Mouse (Mus musculus) MEL (cell line): ENCODE data around the gene Nsun3.

Experiments used
- CHD1 ChIP-seq: IDR thresholded peaks from 2 replicates; pipeline ENCODE4 v1.6.1; 2012; ENCODE audit warnings: low read depth, mild to moderate bottlenecking, inconsistent platforms, low read length, improper control_type of control experiment
- CTCF ChIP-seq, 3 experiments: IDR thresholded peaks in 2 of 3; conservative IDR thresholded peaks in 1 of 3; 2 replicates each; pipeline ENCODE4 v1.5.1; 2011 to 2012; ENCODE audit warnings: low read length in 3 of 3, low read depth in 2 of 3, mild to moderate bottlenecking in 2 of 3, improper control_type of control experiment in 1 of 3, inconsistent platforms in 1 of 3, mixed read lengths in 1 of 3, moderate library complexity in 1 of 3; ENCODE audit not compliant: control insufficient read depth in 1 of 3, insufficient read depth in 1 of 3, poor library complexity in 1 of 3, severe bottlenecking in 1 of 3
- HCFC1 ChIP-seq: IDR thresholded peaks from 2 replicates; pipeline ENCODE4 v1.6.1; 2012; ENCODE audit warnings: low read depth, mild to moderate bottlenecking, inconsistent platforms, low read length, improper control_type of control experiment, moderate library complexity
- KAT2A ChIP-seq: conservative IDR thresholded peaks from 2 replicates; pipeline ENCODE4 v1.6.1; 2012; ENCODE audit warnings: low read depth, low read length, improper control_type of control experiment, inconsistent platforms
- NELFE ChIP-seq: IDR thresholded peaks from 2 replicates; pipeline ENCODE4 v1.6.1; 2011; ENCODE audit warnings: low read depth, low read length, improper control_type of control experiment
- NRF1 ChIP-seq: IDR thresholded peaks from 2 replicates; pipeline ENCODE4 v1.6.1; 2014; ENCODE audit warnings: low read depth, mild to moderate bottlenecking, inconsistent platforms, low read length, improper control_type of control experiment, moderate library complexity; ENCODE audit not compliant: poor library complexity, insufficient read depth, severe bottlenecking
- POLR2A ChIP-seq, 2 experiments: IDR thresholded peaks; 2 replicates each; pipeline ENCODE4 v1.6.1; 2011 to 2012; ENCODE audit warnings: low read length in 2 of 2, mild to moderate bottlenecking in 2 of 2, control low read depth in 1 of 2, improper control_type of control experiment in 1 of 2, low read depth in 1 of 2, moderate library complexity in 1 of 2; ENCODE audit not compliant: control insufficient read depth in 1 of 2, insufficient read depth in 1 of 2, poor library complexity in 1 of 2
- POLR2AphosphoS5 ChIP-seq: IDR thresholded peaks from 2 replicates; pipeline ENCODE4 v1.6.1; 2012; ENCODE audit warnings: low read depth, borderline replicate concordance, mild to moderate bottlenecking, inconsistent platforms, low read length, moderate library complexity, mixed read lengths
- SIN3A ChIP-seq: IDR thresholded peaks from 2 replicates; pipeline ENCODE4 v1.6.1; 2012; ENCODE audit warnings: low read length, improper control_type of control experiment, inconsistent platforms
- SMC3 ChIP-seq: IDR thresholded peaks from 2 replicates; pipeline ENCODE4 v1.6.1; 2011; ENCODE audit warnings: low read depth, low read length, improper control_type of control experiment

GRCm38 (mm10) chr16:62776034-62776433 lies 10.6 kb downstream of the Nsun3 start:
- TF ChIP-seq KAT2A: no peak
- TF ChIP-seq CTCF (IDR thresholded peaks at IDR 0.05 in 2 of 3, conservative IDR thresholded peaks at IDR 0.05 in 1 of 3; ENCODE audit: control insufficient read depth in 1 of 3, insufficient read depth in 1 of 3, low read depth in 2 of 3, low read length in 3 of 3, poor library complexity in 1 of 3, severe bottlenecking in 1 of 3): no peak
- no peak for TF ChIP-seq POLR2AphosphoS5
- no peak for TF ChIP-seq NRF1
- no peak for TF ChIP-seq CHD1
- TF ChIP-seq NELFE: no peak
- TF ChIP-seq POLR2A (IDR thresholded peaks at IDR 0.05; ENCODE audit: control insufficient read depth in 1 of 2, insufficient read depth in 1 of 2, low read depth in 1 of 2, low read length in 2 of 2, poor library complexity in 1 of 2): no peak
- TF ChIP-seq SMC3: no peak
- TF ChIP-seq SIN3A: no peak
- TF ChIP-seq HCFC1: no peak
